Mouse (Mus musculus): ENCODE measurements at regions not wholly inside any gene's neighbourhood (a gene's known extent, or its start where the extent isn't known, plus 50 kb on each side); places are given as distances from the start of the nearest gene placed in this dataset.

GRCm38 (mm10) chr12:79917634-79918289 lies 195.1 kb downstream of the Zfp36l1 start:
- DNase-seq (ENCODE audit: extremely low spot score, low read depth, low spot score), result no peak

GRCm38 (mm10) chr12:79916896-79917633 lies 195.7 kb downstream of the Zfp36l1 start:
- DNase-seq (ENCODE audit: extremely low spot score, low read depth, low spot score), result no peak

- DNase-seq (ENCODE audit: extremely low spot score, low read depth, low spot score), result no peak
Measured at GRCm38 (mm10) chr12:79913898-79914297, 198.9 kb downstream of the Zfp36l1 start.

GRCm38 (mm10) chr12:79912281-79913063 lies 200.3 kb downstream of the Zfp36l1 start:
- DNase-seq (ENCODE audit: extremely low spot score, low read depth, low spot score), result no peak

GRCm38 (mm10) chr12:79910884-79911759 lies 201.7 kb downstream of the Zfp36l1 start:
- DNase-seq (ENCODE audit: extremely low spot score, low read depth, low spot score), result no peak

GRCm38 (mm10) chr12:79907583-79907982 lies 205.2 kb downstream of the Zfp36l1 start:
- no peak for DNase-seq (ENCODE audit: extremely low spot score, low read depth, low spot score)

GRCm38 (mm10) chr12:79906738-79907365 lies 206.0 kb downstream of the Zfp36l1 start:
- DNase-seq (ENCODE audit: extremely low spot score, low read depth, low spot score), result no peak

- no peak for DNase-seq (ENCODE audit: extremely low spot score, low read depth, low spot score)
Measured at GRCm38 (mm10) chr12:79905828-79906737, 206.7 kb downstream of the Zfp36l1 start.

- DNase-seq (ENCODE audit: extremely low spot score, low read depth, low spot score), result no peak
Measured at GRCm38 (mm10) chr12:79904913-79905549, 207.8 kb downstream of the Zfp36l1 start.

GRCm38 (mm10) chr12:79902761-79903160 lies 210.1 kb downstream of the Zfp36l1 start:
- no peak for DNase-seq (ENCODE audit: extremely low spot score, low read depth, low spot score)

GRCm38 (mm10) chr12:79902163-79902562 lies 210.7 kb downstream of the Zfp36l1 start:
- no peak for DNase-seq (ENCODE audit: extremely low spot score, low read depth, low spot score)

GRCm38 (mm10) chr12:79898198-79898930 lies 214.4 kb downstream of the Zfp36l1 start:
- DNase-seq (ENCODE audit: extremely low spot score, low read depth, low spot score), result peak; percentile 78

GRCm38 (mm10) chr12:79895975-79896374 lies 216.8 kb downstream of the Zfp36l1 start:
- DNase-seq (ENCODE audit: extremely low spot score, low read depth, low spot score), result no peak

- no peak for DNase-seq (ENCODE audit: extremely low spot score, low read depth, low spot score)
Measured at GRCm38 (mm10) chr12:79895324-79895723, 217.5 kb downstream of the Zfp36l1 start.

GRCm38 (mm10) chr12:79892871-79893270 lies 219.9 kb downstream of the Zfp36l1 start:
- DNase-seq (ENCODE audit: extremely low spot score, low read depth, low spot score), result no peak

GRCm38 (mm10) chr12:79891942-79892341 lies 220.9 kb downstream of the Zfp36l1 start:
- DNase-seq (ENCODE audit: extremely low spot score, low read depth, low spot score), result no peak

- DNase-seq (ENCODE audit: extremely low spot score, low read depth, low spot score), result no peak
Measured at GRCm38 (mm10) chr12:79890887-79891286, 221.9 kb downstream of the Zfp36l1 start.

GRCm38 (mm10) chr12:79890291-79890690 lies 222.5 kb downstream of the Zfp36l1 start:
- no peak for DNase-seq (ENCODE audit: extremely low spot score, low read depth, low spot score)

All from hindlimb bud, embryonic 11.5 days (tissue).